Mouse (Mus musculus): ENCODE measurements around the gene Sergef.

The Sergef gene

GRCm38 (mm10) chr7:46616429-46617005 lies 23.1 kb downstream of the Sergef start:
- peak in 1 of 2 experiments; percentile 22 for DNase-seq (ENCODE audit: low spot score in 2 of 2)

- DNase-seq (ENCODE audit: low spot score in 2 of 2) = peak; percentile 69 to 71
Measured at GRCm38 (mm10) chr7:46615256-46615977, 24.2 kb downstream of the Sergef start.

GRCm38 (mm10) chr7:46614263-46614662 lies 25.3 kb downstream of the Sergef start:
- no peak for DNase-seq (ENCODE audit: low spot score in 2 of 2)

- DNase-seq (ENCODE audit: low spot score in 2 of 2) = no peak
Measured at GRCm38 (mm10) chr7:46613091-46613490, 26.5 kb downstream of the Sergef start.

- DNase-seq (ENCODE audit: low spot score in 2 of 2) = no peak
Measured at GRCm38 (mm10) chr7:46612421-46612937, 27.1 kb downstream of the Sergef start.

GRCm38 (mm10) chr7:46611970-46612369 lies 27.6 kb downstream of the Sergef start:
- DNase-seq (ENCODE audit: low spot score in 2 of 2) = peak in 1 of 2 experiments; percentile 39

- no peak for DNase-seq (ENCODE audit: low spot score in 2 of 2)
Measured at GRCm38 (mm10) chr7:46609317-46609716, 30.3 kb downstream of the Sergef start.

GRCm38 (mm10) chr7:46607428-46608055 lies 32.1 kb downstream of the Sergef start:
- peak; percentile 39 to 52 for DNase-seq (ENCODE audit: low spot score in 2 of 2)

- no peak for DNase-seq (ENCODE audit: low spot score in 2 of 2)
Measured at GRCm38 (mm10) chr7:46607031-46607426, 32.6 kb downstream of the Sergef start.

GRCm38 (mm10) chr7:46606391-46607030 lies 33.1 kb downstream of the Sergef start:
- peak in 1 of 2 experiments; percentile 52 for DNase-seq (ENCODE audit: low spot score in 2 of 2)

- peak; percentile 30 to 54 for DNase-seq (ENCODE audit: low spot score in 2 of 2)
Measured at GRCm38 (mm10) chr7:46603051-46603450, 36.6 kb downstream of the Sergef start.

- no peak for DNase-seq (ENCODE audit: low spot score in 2 of 2)
Measured at GRCm38 (mm10) chr7:46602079-46602478, 37.5 kb downstream of the Sergef start.

GRCm38 (mm10) chr7:46601097-46601496 lies 38.5 kb downstream of the Sergef start:
- no peak for DNase-seq (ENCODE audit: low spot score in 2 of 2)

- no peak for DNase-seq (ENCODE audit: low spot score in 2 of 2)
Measured at GRCm38 (mm10) chr7:46597006-46597405, 42.6 kb downstream of the Sergef start.

- DNase-seq (ENCODE audit: low spot score in 2 of 2) = no peak
Measured at GRCm38 (mm10) chr7:46591546-46591945, 48.1 kb downstream of the Sergef start.

GRCm38 (mm10) chr7:46589181-46589580 lies 50.4 kb downstream of the Sergef start:
- DNase-seq (ENCODE audit: low spot score in 2 of 2) = no peak

- DNase-seq (ENCODE audit: low spot score in 2 of 2) = no peak
Measured at GRCm38 (mm10) chr7:46588005-46588404, 51.6 kb downstream of the Sergef start.

- peak in 1 of 2 experiments; percentile 25 for DNase-seq (ENCODE audit: low spot score in 2 of 2)
Measured at GRCm38 (mm10) chr7:46587466-46587865, 52.1 kb downstream of the Sergef start.

- DNase-seq (ENCODE audit: low spot score in 2 of 2) = no peak
Measured at GRCm38 (mm10) chr7:46586621-46587216, 52.9 kb downstream of the Sergef start.

GRCm38 (mm10) chr7:46582750-46583149 lies 56.9 kb downstream of the Sergef start:
- no peak for DNase-seq (ENCODE audit: low spot score in 2 of 2)

- no peak for DNase-seq (ENCODE audit: low spot score in 2 of 2)
Measured at GRCm38 (mm10) chr7:46581358-46581930, 58.2 kb downstream of the Sergef start.

Measured in heart, adult 9 months (tissue).